Mouse (Mus musculus) cerebellum, adult 2 months (tissue): ENCODE data around the gene Negr1.

Experiments used
- CTCF ChIP-seq: fragments of 200-500 bp; IDR thresholded peaks from 2 replicates; pipeline ENCODE4 v1.5.1; 2011; ENCODE audit warnings: low read depth, mild to moderate bottlenecking, control low read depth, low read length, moderate library complexity, borderline replicate concordance; ENCODE audit not compliant: insufficient read depth
- POLR2A ChIP-seq: fragments of 200-500 bp; IDR thresholded peaks from 2 replicates; pipeline ENCODE4 v1.6.1; 2011; ENCODE audit warnings: low read length, control low read depth, borderline replicate concordance; ENCODE audit not compliant: insufficient read depth

GRCm38 (mm10) chr3:157190551-157190950 is 629.0 kb downstream of the Negr1 start:
- no peak for TF ChIP-seq POLR2A
- TF ChIP-seq CTCF = no peak
